Mouse (Mus musculus): Measurements from ENCODE around the gene Tec.

The Tec gene

GRCm38 (mm10) chr5:72888260-72888659, 20.0 kb upstream of the Tec start:
- DNase-seq: no peak

- DNase-seq: no peak
These were observed 18.4 kb upstream of the Tec start for GRCm38 (mm10) chr5:72886458-72887222.

- no peak for DNase-seq
These were observed 15.4 kb upstream of the Tec start for GRCm38 (mm10) chr5:72883706-72884105.

- no peak for DNase-seq
These were observed 14.1 kb upstream of the Tec start for GRCm38 (mm10) chr5:72882412-72882765.

- DNase-seq: no peak
These were observed 13.6 kb upstream of the Tec start for GRCm38 (mm10) chr5:72881748-72882411.

GRCm38 (mm10) chr5:72879736-72880135, 11.5 kb upstream of the Tec start:
- no peak for DNase-seq

GRCm38 (mm10) chr5:72871114-72871513, 2.8 kb upstream of the Tec start:
- no peak for DNase-seq

- no peak for DNase-seq
These were observed 1.7 kb upstream of the Tec start for GRCm38 (mm10) chr5:72869779-72870608.

GRCm38 (mm10) chr5:72867036-72867672, 1.1 kb downstream of the Tec start:
- no peak for DNase-seq

GRCm38 (mm10) chr5:72866260-72866905, 1.9 kb downstream of the Tec start:
- no peak for DNase-seq

- DNase-seq: no peak
These were observed 3.6 kb downstream of the Tec start for GRCm38 (mm10) chr5:72864654-72865178.

GRCm38 (mm10) chr5:72863166-72863565, 5.1 kb downstream of the Tec start:
- DNase-seq: no peak

- DNase-seq: no peak
These were observed 6.4 kb downstream of the Tec start for GRCm38 (mm10) chr5:72861726-72862385.

GRCm38 (mm10) chr5:72860899-72861298, 7.4 kb downstream of the Tec start:
- no peak for DNase-seq

- no peak for DNase-seq
These were observed 10.0 kb downstream of the Tec start for GRCm38 (mm10) chr5:72858306-72858705.

GRCm38 (mm10) chr5:72857756-72858155, 10.5 kb downstream of the Tec start:
- no peak for DNase-seq

- DNase-seq: no peak
These were observed 11.9 kb downstream of the Tec start for GRCm38 (mm10) chr5:72856255-72856878.

GRCm38 (mm10) chr5:72855685-72856124, 12.6 kb downstream of the Tec start:
- DNase-seq: peak; percentile 80

- no peak for DNase-seq
These were observed 13.9 kb downstream of the Tec start for GRCm38 (mm10) chr5:72854141-72854990.

- DNase-seq: no peak
These were observed 14.9 kb downstream of the Tec start for GRCm38 (mm10) chr5:72853365-72853764.
